Mouse (Mus musculus) cerebellum, adult (tissue): ENCODE measurements at regions not wholly inside any gene's neighbourhood (a gene's known extent, or its start where the extent isn't known, plus 50 kb on each side); places are given as distances from the start of the nearest gene placed in this dataset.
A peak's percentile ranks its signal among the peaks of the same experiment; 100 is the strongest.

ENCODE experiments used
- ATAC-seq: cut with Nextera tagmentation; 2 replicates; pipeline ENCODE4 v1.9.2; 2017; ENCODE audit warnings: mild to moderate bottlenecking, moderate library complexity, mixed read lengths; ENCODE audit not compliant: insufficient number of reproducible peaks, low FRiP score, low TSS enrichment

DNA sequence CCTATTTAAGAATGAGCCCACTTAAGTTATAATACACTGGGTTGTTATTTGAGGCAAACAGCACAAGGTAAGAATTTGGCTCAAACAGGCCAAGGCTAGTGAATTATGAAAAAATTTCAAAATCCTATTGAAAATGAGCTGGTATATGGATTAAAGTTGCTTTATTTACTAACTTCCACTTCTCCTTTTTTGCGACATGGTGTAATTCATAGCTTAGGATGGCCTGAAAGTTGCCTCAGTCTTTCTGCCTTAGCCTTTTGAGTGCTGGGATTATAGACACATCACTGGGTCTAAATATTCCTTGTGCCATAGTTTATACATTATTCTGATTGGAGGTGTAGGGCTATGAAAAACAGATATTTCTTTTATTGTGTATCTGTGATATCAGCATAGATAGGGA lies 81.9 kb downstream of the Edem1 start:
- no peak for ATAC-seq

DNA sequence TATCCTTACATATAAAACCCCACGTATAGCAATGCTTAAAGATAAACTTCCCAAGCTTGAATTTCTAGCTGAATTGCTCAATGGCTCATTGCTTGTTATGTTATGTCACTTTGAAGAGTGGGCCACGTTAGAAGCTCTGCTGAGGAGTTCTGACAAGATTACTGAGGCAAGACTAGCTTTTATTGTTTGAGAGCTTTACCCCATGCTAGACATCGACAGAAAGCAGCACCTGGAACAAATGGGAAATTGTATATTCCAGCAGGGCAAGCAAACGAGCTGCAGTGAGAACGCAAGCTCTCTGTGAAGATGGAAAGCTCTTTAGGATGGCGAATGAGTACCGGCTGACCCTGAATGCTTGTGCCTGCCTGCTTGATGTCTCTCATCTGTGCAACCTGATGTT lies 84.1 kb downstream of the Edem1 start:
- no peak for ATAC-seq

DNA sequence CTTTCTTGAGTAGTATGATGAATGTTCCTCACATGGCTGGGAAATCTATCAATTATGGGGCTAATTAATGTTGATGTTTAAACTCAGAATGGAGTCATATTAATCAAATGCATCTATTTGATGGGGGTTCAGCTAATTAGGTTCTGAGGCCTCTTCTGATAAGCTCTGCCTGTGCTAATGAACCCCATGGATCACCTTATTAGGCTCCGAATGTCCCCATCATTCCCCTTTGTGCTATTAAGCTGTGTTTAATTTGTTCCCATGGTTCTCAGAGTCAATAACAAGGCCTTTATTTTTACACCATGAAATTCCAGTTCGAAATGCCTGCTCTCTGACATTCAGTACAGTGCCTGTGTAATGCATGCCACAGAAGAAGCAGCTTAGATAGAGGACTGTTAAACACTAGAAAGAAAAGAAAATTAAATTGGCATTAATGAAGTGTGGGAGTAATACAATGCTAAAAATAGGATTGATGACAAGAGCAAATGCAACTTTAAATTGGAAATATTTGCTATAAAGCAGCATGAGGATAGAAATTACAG lies 91.0 kb downstream of the Edem1 start:
- ATAC-seq: no peak

DNA sequence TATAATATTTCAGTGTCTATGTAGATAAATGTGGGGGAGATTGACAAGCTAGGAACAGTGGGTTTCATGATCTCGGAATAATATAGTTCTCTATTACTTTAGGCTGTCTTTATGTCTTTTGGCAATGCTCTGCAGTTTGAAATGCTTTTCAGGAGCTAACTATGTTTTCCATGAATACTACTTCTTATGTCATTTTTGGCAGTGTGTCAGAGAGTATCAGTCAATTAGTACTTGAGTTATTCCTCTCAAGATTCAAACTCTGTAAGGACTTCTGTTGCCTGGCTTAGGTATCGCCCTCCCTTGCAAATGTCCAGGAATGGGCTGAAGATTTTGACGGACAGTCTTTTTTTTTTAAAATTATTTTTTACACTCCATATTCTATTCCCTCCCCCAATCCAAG lies 92.7 kb downstream of the Edem1 start:
- no peak for ATAC-seq

DNA sequence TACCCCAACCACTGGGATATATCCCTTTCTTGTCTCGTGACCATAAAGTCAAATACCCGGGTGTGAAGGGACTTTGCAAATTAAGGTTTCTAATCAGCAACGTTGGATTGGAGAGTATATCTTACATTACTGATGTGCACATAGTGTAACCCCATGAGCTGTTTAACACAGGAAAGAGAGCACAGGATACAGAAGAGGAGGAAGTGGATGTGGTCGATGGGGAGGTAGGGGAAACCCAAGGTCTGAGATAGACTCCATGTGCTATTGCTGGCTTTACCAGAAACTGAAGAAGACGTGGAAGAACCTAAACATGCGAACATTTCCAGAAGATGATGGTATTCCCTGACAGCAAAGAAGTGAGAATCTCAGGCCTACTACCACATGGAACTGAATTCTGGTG lies 94.1 kb downstream of the Edem1 start:
- ATAC-seq: no peak

DNA sequence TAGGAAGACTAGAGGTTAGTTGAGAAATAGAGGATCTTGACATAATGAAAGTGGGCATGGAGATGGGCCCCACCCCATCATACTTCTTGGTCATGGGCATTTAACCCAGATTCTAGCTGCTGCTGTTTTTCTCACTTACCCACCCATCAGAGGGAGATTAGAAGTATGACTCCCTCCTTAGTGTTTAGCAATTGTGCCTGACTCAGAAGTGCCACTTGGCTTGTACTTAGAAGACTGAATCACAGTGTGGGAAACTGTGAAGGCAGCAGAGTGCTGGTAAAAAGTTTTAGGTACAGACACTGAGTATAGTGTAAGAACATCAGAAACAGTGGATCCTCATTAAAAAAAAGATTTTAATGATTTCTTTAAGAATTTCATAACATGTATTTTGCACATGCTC lies 100.5 kb downstream of the Edem1 start:
- no peak for ATAC-seq

DNA sequence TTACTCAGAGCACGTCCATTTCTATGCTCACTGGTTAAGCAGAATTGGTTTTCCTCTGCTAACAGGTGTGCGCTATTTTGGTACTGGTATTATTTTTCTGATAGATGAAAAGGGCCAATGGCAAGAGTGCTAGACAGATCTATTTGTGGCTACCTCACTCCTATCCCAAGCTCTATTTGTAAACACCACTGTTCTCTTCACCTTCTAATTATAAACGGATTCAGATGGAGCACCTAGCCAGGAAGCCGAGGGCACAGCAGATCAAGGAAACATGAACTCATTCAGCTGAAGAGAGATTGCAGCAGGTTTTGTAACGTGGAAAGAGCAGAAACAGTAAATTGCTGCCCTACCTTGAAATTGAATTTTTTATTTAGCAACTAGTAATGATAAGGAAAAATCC lies 110.2 kb downstream of the Edem1 start:
- no peak for ATAC-seq

DNA sequence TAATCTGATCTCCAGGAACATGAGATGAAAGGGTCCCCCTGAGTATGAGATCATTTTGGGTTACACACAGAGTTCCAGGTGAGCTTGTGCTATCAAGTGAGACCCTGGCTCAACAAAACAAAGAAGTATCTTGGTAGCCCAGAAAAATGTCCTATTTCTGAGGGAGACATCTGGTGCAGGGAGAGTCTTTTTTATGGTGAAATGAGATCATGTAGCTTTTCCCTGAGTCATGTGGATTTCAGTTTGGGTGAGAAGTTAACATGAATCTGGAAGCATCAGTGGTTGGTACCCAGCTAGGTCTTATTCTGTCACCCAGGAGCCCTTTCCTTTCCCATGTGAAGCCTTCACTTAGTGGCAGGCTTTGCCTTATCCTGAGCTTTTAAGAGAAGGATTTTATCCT lies 113.8 kb downstream of the Edem1 start:
- no peak for ATAC-seq

DNA sequence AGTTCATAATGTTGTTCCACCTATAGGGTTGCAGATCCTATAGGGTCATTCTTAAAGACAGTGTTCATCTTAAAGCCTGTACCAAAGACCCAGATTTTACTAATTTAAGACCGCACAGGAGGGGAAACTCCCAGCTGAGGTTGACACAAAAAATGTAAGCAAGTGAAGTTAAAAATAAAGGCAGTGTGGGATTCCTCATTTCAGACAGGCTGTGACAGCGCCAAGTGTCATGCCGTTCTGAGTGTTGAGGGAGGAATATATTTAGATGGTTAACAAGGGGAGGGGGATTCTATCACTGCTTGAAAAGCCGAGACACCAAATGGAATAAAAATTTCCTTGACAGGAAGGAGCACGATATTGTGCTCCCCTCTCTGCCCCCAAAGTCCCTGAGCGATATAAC lies 123.9 kb downstream of the Edem1 start:
- ATAC-seq: no peak

DNA sequence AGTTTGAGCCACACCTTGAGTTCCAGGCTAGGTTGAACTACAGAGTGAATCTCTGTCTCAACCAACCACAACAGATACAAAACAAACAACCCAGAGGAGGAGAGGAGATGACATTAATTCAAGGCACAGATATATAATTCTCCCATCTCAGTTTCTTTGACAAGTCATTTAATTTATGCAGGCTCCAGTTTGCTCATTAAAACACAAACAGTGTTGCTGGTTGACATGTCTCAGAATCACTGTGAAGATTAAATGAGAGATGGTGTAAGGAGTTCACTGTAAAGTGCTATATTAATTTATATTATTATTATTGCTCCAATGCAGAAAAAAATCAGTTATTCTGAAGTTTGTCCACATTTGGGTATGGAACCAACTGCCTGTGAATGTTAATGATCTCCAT lies 134.4 kb downstream of the Edem1 start:
- no peak for ATAC-seq

DNA sequence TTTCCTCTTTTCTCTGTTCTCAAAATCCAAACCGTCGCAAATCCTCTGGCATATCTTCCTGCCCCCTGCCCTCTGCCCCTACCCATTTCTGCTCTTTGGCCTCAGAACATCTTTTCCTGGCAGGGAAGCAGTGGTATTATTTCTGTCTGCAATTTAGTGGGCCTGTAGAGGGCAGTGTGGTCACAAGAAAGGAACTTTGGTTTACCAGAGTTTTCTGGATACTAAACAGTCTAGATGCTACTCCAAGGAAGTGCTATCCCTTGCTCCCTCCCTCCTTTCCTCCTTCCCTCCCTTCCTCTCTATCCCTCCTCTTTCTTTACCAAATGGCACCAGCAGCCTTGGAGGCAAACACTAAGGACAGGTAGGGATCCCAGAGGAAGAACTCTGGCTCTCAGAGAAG lies 134.9 kb downstream of the Edem1 start:
- peak; percentile 36; the same call in 1 of the 2 replicates for ATAC-seq

DNA sequence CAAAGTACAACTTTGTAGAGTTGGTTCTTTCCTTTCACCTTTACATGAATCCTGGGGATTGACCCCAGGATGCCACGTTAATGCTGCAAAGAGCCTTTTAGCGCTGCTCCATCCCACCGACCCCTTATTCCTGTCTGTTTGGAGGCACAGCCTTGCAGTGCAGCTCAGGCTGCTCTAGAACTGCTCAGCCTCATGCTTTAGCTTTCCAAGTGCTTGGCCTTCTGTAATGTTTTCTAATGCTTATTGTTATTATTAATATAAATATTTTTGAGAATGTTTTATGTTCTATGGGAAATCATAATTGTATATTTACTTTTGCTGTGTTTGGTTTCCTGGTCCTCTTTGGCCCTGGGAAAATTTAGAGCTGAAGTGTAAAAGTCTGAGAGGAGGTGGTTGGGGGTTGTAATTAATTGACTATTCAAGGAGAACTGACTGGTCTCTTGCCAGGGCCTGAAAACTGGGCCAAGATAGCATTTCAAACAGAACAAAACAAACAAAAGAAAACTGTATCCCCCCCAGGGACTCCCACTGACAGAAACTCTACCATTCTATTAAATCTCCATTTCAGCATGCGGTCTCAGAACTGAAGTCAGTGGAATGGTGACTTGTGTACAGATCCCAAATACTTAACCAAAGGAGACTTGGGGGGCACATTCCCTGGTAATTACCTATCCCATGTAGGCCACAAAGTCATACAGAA lies 141.2 kb downstream of the Edem1 start:
- ATAC-seq: no peak

DNA sequence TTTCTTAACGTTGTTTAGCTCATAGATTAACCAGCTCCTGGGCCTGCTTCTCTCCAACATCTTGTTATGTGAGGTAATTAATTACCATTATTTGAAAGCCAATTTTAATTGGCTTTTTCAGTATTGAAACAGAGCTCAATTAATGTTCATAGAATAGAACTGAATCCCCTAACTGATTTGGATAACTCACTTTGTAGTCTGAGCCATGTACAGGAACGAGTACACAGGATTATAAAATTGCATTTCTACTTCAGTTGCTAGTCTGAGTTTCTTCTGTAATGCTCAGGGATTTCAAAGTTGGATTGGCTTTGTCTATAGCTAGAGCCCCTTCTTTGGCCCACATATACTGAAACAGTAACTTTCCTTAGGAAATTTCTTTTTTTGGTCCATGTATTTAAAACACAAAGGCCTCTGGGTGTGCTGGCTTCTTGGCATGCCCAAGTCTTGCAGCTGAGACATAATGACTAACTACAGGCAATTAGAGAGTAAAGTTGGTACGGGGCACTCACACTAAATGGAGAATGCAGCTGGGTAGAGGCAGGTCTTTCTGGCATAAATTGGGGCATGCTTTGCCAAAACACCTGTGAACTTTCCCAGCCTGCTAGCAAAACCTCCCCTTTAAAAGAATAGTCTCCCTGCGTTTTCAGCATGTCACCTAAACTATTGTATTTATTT lies 143.1 kb downstream of the Edem1 start:
- no peak for ATAC-seq

DNA sequence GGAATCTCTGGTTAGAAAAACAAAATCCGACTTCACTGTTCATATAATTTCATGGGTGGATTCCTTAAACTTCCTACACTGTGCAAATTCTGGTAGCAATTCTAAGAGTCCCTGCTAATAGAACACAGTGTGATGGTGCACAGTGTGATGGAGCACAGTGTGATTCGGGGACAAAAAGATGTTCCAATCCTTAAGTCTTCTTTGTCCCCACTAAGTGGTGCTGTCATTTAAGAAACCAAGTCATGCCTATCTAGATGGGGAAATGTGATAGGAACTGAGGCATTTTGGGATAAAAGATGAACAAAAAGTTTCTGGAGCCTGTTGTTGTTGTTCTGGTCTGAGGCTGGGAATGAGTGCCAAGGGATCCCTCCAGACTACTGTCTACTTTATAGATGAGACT lies 145.3 kb downstream of the Edem1 start:
- no peak for ATAC-seq

DNA sequence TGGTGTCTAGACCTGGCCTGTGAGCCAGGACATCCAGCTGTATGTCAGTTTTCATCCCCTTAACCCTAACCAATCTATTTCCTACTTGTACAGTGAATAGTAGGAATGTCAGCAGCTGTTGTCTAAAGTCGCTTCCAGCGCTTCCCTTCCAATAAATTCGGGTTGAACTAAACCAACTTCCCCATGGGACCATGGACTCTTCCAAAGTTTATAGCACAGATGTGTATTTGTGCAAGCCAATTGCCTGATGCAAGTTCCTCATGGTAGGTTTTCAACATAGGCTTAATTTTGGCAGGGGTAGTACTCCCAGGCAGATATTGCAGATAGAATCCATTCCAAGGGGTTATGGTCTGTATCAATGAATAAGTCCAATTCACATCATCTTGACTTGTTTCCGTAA lies 161.1 kb downstream of the Edem1 start:
- ATAC-seq: no peak

DNA sequence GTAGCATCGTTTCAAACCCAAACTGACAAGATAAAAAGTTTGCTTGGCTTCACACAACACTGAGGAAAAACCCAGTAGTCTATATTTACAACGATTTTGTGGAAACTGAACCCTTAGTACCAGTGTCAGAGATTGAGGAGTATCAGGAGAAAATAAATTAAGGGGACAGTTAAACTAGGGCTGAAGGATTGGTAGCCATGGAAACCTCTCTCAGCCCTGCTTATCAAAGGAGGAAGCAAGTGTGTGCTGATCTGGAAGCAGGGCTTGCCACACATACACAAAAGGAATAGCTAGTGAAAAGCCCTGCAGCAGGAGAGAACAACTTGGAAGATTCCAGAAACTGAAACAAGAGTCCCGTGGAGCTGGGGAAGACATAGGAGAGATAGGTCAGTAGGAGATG lies 165.3 kb downstream of the Edem1 start:
- no peak for ATAC-seq

DNA sequence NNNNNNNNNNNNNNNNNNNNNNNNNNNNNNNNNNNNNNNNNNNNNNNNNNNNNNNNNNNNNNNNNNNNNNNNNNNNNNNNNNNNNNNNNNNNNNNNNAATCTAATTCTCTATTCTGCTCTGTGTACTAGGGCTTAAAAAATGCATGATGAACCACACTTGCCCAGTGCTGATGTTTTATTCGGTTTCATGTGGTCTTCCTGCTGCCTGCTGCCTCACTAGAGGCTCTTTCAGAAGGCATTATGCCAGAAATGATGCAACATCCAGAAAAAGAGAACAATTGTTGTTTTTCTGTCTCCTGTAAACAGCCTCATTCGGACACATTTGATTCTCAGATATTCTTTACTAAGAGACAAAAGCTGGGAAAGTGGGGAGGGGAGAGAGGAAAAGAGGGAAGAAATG lies 176.0 kb downstream of the Edem1 start:
- ATAC-seq: no peak

DNA sequence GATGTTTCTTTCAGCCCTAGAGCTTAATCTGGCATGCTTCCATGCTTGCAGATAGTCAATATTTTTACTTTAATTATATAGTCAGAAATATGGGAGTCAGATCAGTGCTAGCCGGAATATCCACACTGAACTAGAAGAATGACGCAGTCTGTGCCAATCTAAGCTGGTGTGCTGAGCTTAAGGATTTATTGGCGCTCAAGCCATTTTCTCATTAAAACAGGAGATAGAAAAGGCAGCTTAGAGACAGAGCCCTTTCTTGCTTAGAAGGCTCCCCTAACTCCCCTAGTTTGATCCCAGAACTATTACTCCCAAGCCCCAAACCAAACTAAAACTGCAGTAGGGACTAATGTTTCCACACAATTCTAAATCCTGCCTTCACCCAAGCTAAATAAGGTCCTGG lies 180.9 kb downstream of the Edem1 start:
- ATAC-seq: no peak

DNA sequence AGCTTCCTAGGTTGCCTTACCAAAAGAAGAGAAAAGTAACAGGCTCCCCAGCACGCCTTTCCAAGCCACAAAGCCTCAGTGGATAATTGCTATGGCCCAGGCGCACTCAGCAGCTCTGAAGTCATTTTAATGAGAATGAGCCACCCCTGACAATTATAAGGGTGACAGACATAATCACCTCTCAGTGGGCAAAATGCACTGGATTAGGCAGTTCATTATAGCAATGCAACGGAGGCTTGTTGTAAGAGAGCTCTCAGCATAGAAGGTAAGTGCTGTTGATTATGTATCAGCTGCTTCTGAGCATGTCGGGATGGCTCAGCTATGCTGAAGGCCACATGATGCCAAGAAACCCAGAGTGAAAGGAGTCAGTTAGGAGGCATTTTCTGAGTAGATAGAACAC lies 181.4 kb downstream of the Edem1 start:
- no peak for ATAC-seq

DNA sequence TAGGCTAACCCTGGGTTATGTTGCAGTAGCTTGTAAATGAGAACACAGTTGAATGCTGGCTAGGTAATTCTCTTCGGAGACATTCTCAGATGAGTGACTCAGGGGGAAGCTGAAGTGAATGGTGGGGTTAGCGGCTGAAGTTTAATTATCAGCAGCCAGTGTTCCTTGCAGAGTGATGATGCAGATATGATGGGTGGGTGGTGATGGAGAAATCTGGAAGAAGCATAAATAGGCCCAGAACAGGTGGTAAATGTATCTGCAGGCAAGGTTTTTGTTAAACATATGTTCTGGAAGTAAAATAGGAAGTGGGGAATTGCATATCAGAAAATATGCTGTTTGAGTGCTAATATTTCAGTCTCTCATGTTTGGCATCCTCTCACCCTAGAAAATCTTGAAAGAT lies 191.3 kb downstream of the Edem1 start:
- ATAC-seq: no peak
